Mouse (Mus musculus) brain, embryonic 14.5 days (tissue): ENCODE results near the gene Hoxb2.

Experiments used
- CTCF ChIP-seq: fragments of 200-500 bp; IDR thresholded peaks from 2 replicates; pipeline ENCODE4 v1.5.1; 2012; ENCODE audit warnings: inconsistent platforms, mild to moderate bottlenecking, moderate library complexity, borderline replicate concordance; ENCODE audit not compliant: insufficient read depth, insufficient read length; ENCODE audit errors: extremely low read depth
- POLR2A ChIP-seq: fragments of 200-500 bp; IDR thresholded peaks from 2 replicates; pipeline ENCODE4 v1.6.1; 2012; ENCODE audit warnings: mild to moderate bottlenecking, inconsistent platforms, borderline replicate concordance; ENCODE audit not compliant: poor library complexity, insufficient read depth, insufficient read length, severe bottlenecking; ENCODE audit errors: extremely low read depth

GRCm38 (mm10) chr11:96337026-96337425, 13.3 kb upstream of the Hoxb2 start:
- no peak for TF ChIP-seq CTCF
- no peak for TF ChIP-seq POLR2A
